17 mouse cellular contexts compared by ENCODE assay signal in the genomic region with DNA sequence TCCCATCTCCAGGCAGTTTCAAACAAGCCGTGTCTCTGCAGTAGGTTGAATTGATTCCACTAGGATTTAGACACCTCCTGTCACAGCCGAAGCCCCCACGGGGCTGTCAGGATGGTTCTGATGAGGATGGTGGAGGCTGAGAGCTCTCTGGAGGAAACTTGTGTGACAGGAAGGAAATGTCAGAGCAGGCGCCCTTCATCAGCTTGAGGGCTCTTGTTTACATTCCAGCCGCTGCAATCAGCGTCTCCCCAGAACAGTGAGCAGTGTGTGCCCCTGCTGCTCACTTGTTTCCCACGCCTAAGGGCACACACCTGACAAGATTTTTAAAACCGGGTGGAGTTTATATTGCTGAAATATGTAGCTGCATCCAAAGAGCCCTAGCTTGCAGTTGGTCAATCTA. TPM values are rescaled to one million over a fixed set of nuclear protein-coding genes. Genes with fewer than 3 reads are reported as not detected.
DNase-seq lines count a peak whose midpoint lies in the region; ATAC-seq and TF ChIP-seq lines count a peak whose summit lies in the region.
"Had no signal": no experiment of that assay in that cellular context is flagged by ENCODE, and none has a peak within 500 bp of the region (broad histone marks: within the 10 kb centered on the region; RNA-seq: fewer than 3 reads in every experiment).

No protein-coding gene starts in this region.

- H3K9ac ChIP-seq in heart, embryonic 13.5 days: 0 out of 2 replicates have a peak overlapping the region, but pooled peaks have one; percentile 26
- peak overlapping the region; percentile 14; the same call in 1 of the 2 replicates for H3K9ac ChIP-seq in neural tube, embryonic 11.5 days (ENCODE audit: low read length)
- H3K9ac ChIP-seq in lung, postnatal 0 days (replicated peaks; ENCODE audit: low read depth): no peak overlapping the region
- H3K9ac ChIP-seq in hindbrain, postnatal 0 days (replicated peaks; ENCODE audit: low read length): no peak overlapping the region
- H3K9ac ChIP-seq: embryonic facial prominence, embryonic 12.5 days; hindbrain, embryonic 12.5 days; limb, embryonic 15.5 days had no signal

- no peaks in the 10 kb centered on the region for H3K9me3 ChIP-seq in heart, embryonic 13.5 days
- no peaks in the 10 kb centered on the region for H3K9me3 ChIP-seq in neural tube, embryonic 11.5 days (ENCODE audit: control insufficient read depth, low read length)
- no peaks in the 10 kb centered on the region for H3K9me3 ChIP-seq in lung, postnatal 0 days (ENCODE audit: low read length)
- H3K9me3 ChIP-seq in hindbrain, postnatal 0 days (ENCODE audit: low read length): no peaks in the 10 kb centered on the region
- H3K9me3 ChIP-seq: embryonic facial prominence, embryonic 12.5 days; forebrain, embryonic 10.5 days; hindbrain, embryonic 12.5 days; limb, embryonic 15.5 days had no signal

- H3K27me3 ChIP-seq in heart, embryonic 13.5 days (replicated peaks): no peaks in the 10 kb centered on the region
- H3K27me3 ChIP-seq in neural tube, embryonic 11.5 days (ENCODE audit: control insufficient read depth, insufficient read depth, low read length): no peaks in the 10 kb centered on the region
- no peaks in the 10 kb centered on the region for H3K27me3 ChIP-seq in lung, postnatal 0 days (replicated peaks; ENCODE audit: insufficient read depth, low read length)
- H3K27me3 ChIP-seq in hindbrain, postnatal 0 days (ENCODE audit: insufficient read depth, low read length): no peaks in the 10 kb centered on the region
- H3K27me3 ChIP-seq: embryonic facial prominence, embryonic 12.5 days; hindbrain, embryonic 12.5 days; limb, embryonic 15.5 days had no signal

- TF ChIP-seq CTCF in lung, postnatal 0 days (IDR thresholded peaks at IDR 0.05): no peak
- no peak for TF ChIP-seq CTCF in hindbrain, postnatal 0 days (IDR thresholded peaks at IDR 0.05; ENCODE audit: low read depth)

- no peak for ATAC-seq in heart, embryonic 13.5 days (ENCODE audit: extremely low read depth, insufficient number of reproducible peaks, low FRiP score, low TSS enrichment)
- no peak for ATAC-seq in neural tube, embryonic 11.5 days (ENCODE audit: insufficient read depth, low FRiP score, low TSS enrichment)
- ATAC-seq in lung, postnatal 0 days: peak; percentile 72
- no peak for ATAC-seq in hindbrain, postnatal 0 days

- H3K4me3 ChIP-seq in heart, embryonic 13.5 days: no peak overlapping the region
- H3K4me3 ChIP-seq in neural tube, embryonic 11.5 days (ENCODE audit: low read depth, low read length): no peak overlapping the region
- H3K4me3 ChIP-seq in lung, postnatal 0 days (ENCODE audit: low read depth, low read length): no peak overlapping the region
- H3K4me3 ChIP-seq in hindbrain, postnatal 0 days (ENCODE audit: low read length): no peak overlapping the region
- H3K4me3 ChIP-seq: embryonic facial prominence, embryonic 12.5 days; forebrain, embryonic 10.5 days; hindbrain, embryonic 12.5 days; layer of hippocampus, adult 2 months; limb, embryonic 15.5 days had no signal

- peaks cover 4% of the 10 kb centered on the region; the same call in 1 of the 2 replicates for H3K36me3 ChIP-seq in heart, embryonic 13.5 days
- no peaks in the 10 kb centered on the region for H3K36me3 ChIP-seq in neural tube, embryonic 11.5 days (ENCODE audit: control insufficient read depth, insufficient read depth, low read length)
- no peaks in the 10 kb centered on the region for H3K36me3 ChIP-seq in lung, postnatal 0 days (ENCODE audit: insufficient read depth, low read length)
- H3K36me3 ChIP-seq in hindbrain, postnatal 0 days (ENCODE audit: insufficient read depth, low read length): no peaks in the 10 kb centered on the region
- H3K36me3 ChIP-seq: embryonic facial prominence, embryonic 12.5 days had no signal

- no peak overlapping the region for H3K27ac ChIP-seq in heart, embryonic 13.5 days (replicated peaks)
- no peak overlapping the region for H3K27ac ChIP-seq in neural tube, embryonic 11.5 days (ENCODE audit: low read depth, low read length)
- H3K27ac ChIP-seq in lung, postnatal 0 days (ENCODE audit: low read length): peak overlapping the region; percentile 26; the same call in 1 of the 2 replicates
- H3K27ac ChIP-seq in hindbrain, postnatal 0 days: no peak overlapping the region
- H3K27ac ChIP-seq: embryonic facial prominence, embryonic 12.5 days; forebrain, embryonic 10.5 days; hindbrain, embryonic 12.5 days; layer of hippocampus, adult 2 months; limb, embryonic 15.5 days had no signal

- peaks cover 17% of the 10 kb centered on the region for H3K4me1 ChIP-seq in heart, embryonic 13.5 days
- no peaks in the 10 kb centered on the region for H3K4me1 ChIP-seq in neural tube, embryonic 11.5 days (ENCODE audit: control insufficient read depth, insufficient read depth, low read length)
- peaks cover 10% of the 10 kb centered on the region for H3K4me1 ChIP-seq in lung, postnatal 0 days (ENCODE audit: insufficient read depth, low read depth, low read length)
- no peaks in the 10 kb centered on the region for H3K4me1 ChIP-seq in hindbrain, postnatal 0 days (ENCODE audit: insufficient read depth, low read length)
- H3K4me1 ChIP-seq: hindbrain, embryonic 12.5 days; limb, embryonic 15.5 days had no signal

- WGBS in heart, embryonic 13.5 days: 14% methylated on average over 8 of the region's 8 CpGs
- WGBS in neural tube, embryonic 11.5 days: 53% methylated on average over 8 of the region's 8 CpGs
- WGBS in lung, postnatal 0 days: 3% methylated on average over 8 of the region's 8 CpGs
- 57% methylated on average over 8 of the region's 8 CpGs for WGBS in hindbrain, postnatal 0 days

- no peak overlapping the region for H3K4me2 ChIP-seq in heart, embryonic 13.5 days
- H3K4me2 ChIP-seq in neural tube, embryonic 11.5 days (ENCODE audit: low read depth): no peak overlapping the region
- H3K4me2 ChIP-seq in lung, postnatal 0 days (replicated peaks; ENCODE audit: low read depth, low read length): no peak overlapping the region
- no peak overlapping the region for H3K4me2 ChIP-seq in hindbrain, postnatal 0 days (ENCODE audit: low read depth, low read length)
- H3K4me2 ChIP-seq: embryonic facial prominence, embryonic 12.5 days; hindbrain, embryonic 12.5 days; limb, embryonic 15.5 days had no signal

- TF ChIP-seq EP300 in lung, postnatal 0 days (IDR thresholded peaks at IDR 0.05): no peak

- no peak for DNase-seq in heart, adult 8-10 months (ENCODE audit: low spot score)
- peak; percentile 6 for DNase-seq in neural tube, embryonic 11.5 days (ENCODE audit: low spot score)
- DNase-seq in neural tube, embryonic 10.5 days (ENCODE audit: extremely low spot score, low spot score): no peak
- DNase-seq in lung, postnatal 0 days (ENCODE audit: low spot score): peak; percentile 47
- no peak for DNase-seq in left cerebral cortex, adult 9 months (ENCODE audit: low spot score in 2 of 2)
- no peak for DNase-seq in spleen, postnatal 36 days (ENCODE audit: low spot score in 2 of 2)
- no peak for DNase-seq in hindbrain, postnatal 0 days (ENCODE audit: low spot score)
- DNase-seq: cerebellum, adult 11-12 months; cerebellum, postnatal 36 days; gastrocnemius, postnatal 36 days; kidney, adult 8-10 months had no signal

RNA-seq across cellular contexts. Expression of a gene that starts 7.7 kb away (rescaled TPM):
- polyA plus RNA-seq in heart, embryonic 13.5 days (2015; fragmentation: Nextera tagmentation; extraction: Ambion mirVana): 44.3 TPM in 2 replicates
- 10 to 100 TPM; 58.0 to 62.6 (median 61.6) TPM for total RNA-seq in heart, adult 8-10 months (2022)
- polyA plus RNA-seq in neural tube, embryonic 11.5 days (2014; fragmentation: Nextera tagmentation; extraction: Ambion mirVana): 43.8 and 48.8 TPM in 2 replicates
- 54.5 TPM in 2 replicates for polyA plus RNA-seq in lung, postnatal 0 days (2015; fragmentation: Nextera tagmentation; extraction: Ambion mirVana)
- total RNA-seq in hindbrain, postnatal 0 days (2014; rRNA removed): 8.5 and 11.4 TPM in 2 replicates
- 33.3 and 35.4 TPM in 2 replicates for polyA plus RNA-seq in hindbrain, postnatal 0 days (2015; fragmentation: Nextera tagmentation; extraction: Ambion mirVana)

RNA-seq across cellular contexts. Expression of a gene that starts 17.9 kb away (rescaled TPM):
- 19.0 and 19.6 TPM in 2 replicates for polyA plus RNA-seq in heart, embryonic 13.5 days (2015; fragmentation: Nextera tagmentation; extraction: Ambion mirVana)
- 1 to 10 TPM; 6.7 to 9.4 (median 8.2) TPM for total RNA-seq in heart, adult 8-10 months (2022)
- polyA plus RNA-seq in neural tube, embryonic 11.5 days (2014; fragmentation: Nextera tagmentation; extraction: Ambion mirVana): 25.7 and 28.5 TPM in 2 replicates
- polyA plus RNA-seq in lung, postnatal 0 days (2015; fragmentation: Nextera tagmentation; extraction: Ambion mirVana): 18.9 and 21.5 TPM in 2 replicates
- total RNA-seq in hindbrain, postnatal 0 days (2014; rRNA removed): 7.4 and 11.3 TPM in 2 replicates
- polyA plus RNA-seq in hindbrain, postnatal 0 days (2015; fragmentation: Nextera tagmentation; extraction: Ambion mirVana): 12.7 and 14.8 TPM in 2 replicates

RNA-seq across cellular contexts. Expression of a gene that starts 31.5 kb away (rescaled TPM):
- 394 and 428 TPM in 2 replicates for polyA plus RNA-seq in heart, embryonic 13.5 days (2015; fragmentation: Nextera tagmentation; extraction: Ambion mirVana)
- 100 to 1,000 TPM; 211 to 303 (median 290) TPM for total RNA-seq in heart, adult 8-10 months (2022)
- polyA plus RNA-seq in neural tube, embryonic 11.5 days (2014; fragmentation: Nextera tagmentation; extraction: Ambion mirVana): 639 and 701 TPM in 2 replicates
- 575 and 592 TPM in 2 replicates for polyA plus RNA-seq in lung, postnatal 0 days (2015; fragmentation: Nextera tagmentation; extraction: Ambion mirVana)
- total RNA-seq in hindbrain, postnatal 0 days (2014; rRNA removed): 609 and 851 TPM in 2 replicates
- 533 and 549 TPM in 2 replicates for polyA plus RNA-seq in hindbrain, postnatal 0 days (2015; fragmentation: Nextera tagmentation; extraction: Ambion mirVana)

RNA-seq across cellular contexts. Expression of a gene that starts 44.1 kb away (rescaled TPM):
- polyA plus RNA-seq in heart, embryonic 13.5 days (2015; fragmentation: Nextera tagmentation; extraction: Ambion mirVana): 7.8 and 7.9 TPM in 2 replicates
- total RNA-seq in heart, adult 8-10 months (2022): 10 to 100 TPM; 11.8 to 18.1 (median 14.3) TPM
- polyA plus RNA-seq in neural tube, embryonic 11.5 days (2014; fragmentation: Nextera tagmentation; extraction: Ambion mirVana): 0.16 and 0.39 TPM in 2 replicates
- 2.2 and 2.8 TPM in 2 replicates for polyA plus RNA-seq in lung, postnatal 0 days (2015; fragmentation: Nextera tagmentation; extraction: Ambion mirVana)
- total RNA-seq in hindbrain, postnatal 0 days (2014; rRNA removed): 1.2 TPM in 1 of 2 replicates, not detected in the other
- 1.4 TPM in 2 replicates for polyA plus RNA-seq in hindbrain, postnatal 0 days (2015; fragmentation: Nextera tagmentation; extraction: Ambion mirVana)

Comparison
In these comparisons a context has a peak if more than half of its experiments do, and no peak if none do; other contexts are left out.
1. DNase-seq: peak in neural tube, embryonic 11.5 days (single experiment) and lung, postnatal 0 days (single experiment); none in heart, adult 8-10 months (single experiment), neural tube, embryonic 10.5 days (single experiment), left cerebral cortex, adult 9 months (0 of 2), spleen, postnatal 36 days (0 of 2) and hindbrain, postnatal 0 days (single experiment).
2. H3K9ac ChIP-seq: peak in heart, embryonic 13.5 days (single experiment) and neural tube, embryonic 11.5 days (single experiment); none in lung, postnatal 0 days (single experiment) and hindbrain, postnatal 0 days (single experiment).